Mouse (Mus musculus): ENCODE measurements at regions not wholly inside any gene's neighbourhood (a gene's known extent, or its start where the extent isn't known, plus 50 kb on each side); places are given as distances from the start of the nearest gene placed in this dataset.

- Histone ChIP-seq H3K4me1 (ENCODE audit: control insufficient read depth, insufficient read depth, low read length) (no peaks in the 10 kb centered on the region), H3K4me3 (ENCODE audit: insufficient read depth, low read depth, low read length) (no peak overlapping the region), H3K27me3 (replicated peaks; ENCODE audit: control insufficient read depth, insufficient read depth, low read length) (no peaks in the 10 kb centered on the region), H3K27ac (ENCODE audit: insufficient read depth, low read depth, low read length) (no peak overlapping the region), H3K36me3 (ENCODE audit: control insufficient read depth, insufficient read depth, low read length) (no peaks in the 10 kb centered on the region)
- DNase-seq = peak; percentile 3
- 57% methylated on average over 4 of the region's 4 CpGs for WGBS
- TF ChIP-seq POLR2A (IDR thresholded peaks at IDR 0.05; ENCODE audit: low read depth, low read length) (no peak), CTCF (conservative IDR thresholded peaks at IDR 0.05; ENCODE audit: insufficient read depth, insufficient read length, low read depth, low read length) (no peak)
Observed at GRCm38 (mm10) chrX:167132989-167133395, 76.1 kb downstream of the Tmsb4x start.

GRCm38 (mm10) chrX:167131317-167131716, 77.8 kb downstream of the Tmsb4x start:
- 88% methylated on average over 3 of the region's 3 CpGs for WGBS
- Histone ChIP-seq H3K27me3 (replicated peaks; ENCODE audit: control insufficient read depth, insufficient read depth, low read length) (no peaks in the 10 kb centered on the region), H3K4me1 (ENCODE audit: control insufficient read depth, insufficient read depth, low read length) (no peaks in the 10 kb centered on the region), H3K27ac (ENCODE audit: insufficient read depth, low read depth, low read length) (no peak overlapping the region), H3K4me3 (ENCODE audit: insufficient read depth, low read depth, low read length) (no peak overlapping the region), H3K36me3 (ENCODE audit: control insufficient read depth, insufficient read depth, low read length) (no peaks in the 10 kb centered on the region)
- DNase-seq = no peak
- TF ChIP-seq CTCF (conservative IDR thresholded peaks at IDR 0.05; ENCODE audit: insufficient read depth, insufficient read length, low read depth, low read length) = no peak
- no peak for TF ChIP-seq POLR2A (IDR thresholded peaks at IDR 0.05; ENCODE audit: low read depth, low read length)

GRCm38 (mm10) chrX:167130601-167131000, 78.5 kb downstream of the Tmsb4x start:
- DNase-seq = no peak
- WGBS = 67% methylated on average over 5 of the region's 5 CpGs

GRCm38 (mm10) chrX:167119288-167119687, 89.8 kb downstream of the Tmsb4x start:
- 93% methylated on average over 4 of the region's 4 CpGs for WGBS
- no peak for TF ChIP-seq POLR2A (IDR thresholded peaks at IDR 0.05; ENCODE audit: low read depth, low read length)
- no peak for TF ChIP-seq CTCF (conservative IDR thresholded peaks at IDR 0.05; ENCODE audit: insufficient read depth, insufficient read length, low read depth, low read length)
- no peaks in the 10 kb centered on the region for H3K36me3 ChIP-seq (ENCODE audit: control insufficient read depth, insufficient read depth, low read length)
- H3K4me3 ChIP-seq (ENCODE audit: insufficient read depth, low read depth, low read length) = no peak overlapping the region
- no peaks in the 10 kb centered on the region for H3K27me3 ChIP-seq (replicated peaks; ENCODE audit: control insufficient read depth, insufficient read depth, low read length)
- no peaks in the 10 kb centered on the region for H3K4me1 ChIP-seq (ENCODE audit: control insufficient read depth, insufficient read depth, low read length)
- H3K27ac ChIP-seq (ENCODE audit: insufficient read depth, low read depth, low read length) = no peak overlapping the region
- DNase-seq = no peak

More at GRCm38 (mm10) chrX:167130601-167131000, 78.5 kb downstream of the Tmsb4x start:
- H3K36me3 ChIP-seq (ENCODE audit: control insufficient read depth, insufficient read depth, low read length) = no peaks in the 10 kb centered on the region
- TF ChIP-seq POLR2A (IDR thresholded peaks at IDR 0.05; ENCODE audit: low read depth, low read length) (no peak), CTCF (conservative IDR thresholded peaks at IDR 0.05; ENCODE audit: insufficient read depth, insufficient read length, low read depth, low read length) (no peak)
- H3K27ac ChIP-seq (ENCODE audit: insufficient read depth, low read depth, low read length) = no peak overlapping the region
- no peaks in the 10 kb centered on the region for H3K4me1 ChIP-seq (ENCODE audit: control insufficient read depth, insufficient read depth, low read length)
- no peaks in the 10 kb centered on the region for H3K27me3 ChIP-seq (replicated peaks; ENCODE audit: control insufficient read depth, insufficient read depth, low read length)
- H3K4me3 ChIP-seq (ENCODE audit: insufficient read depth, low read depth, low read length) = no peak overlapping the region

- DNase-seq = no peak
- Histone ChIP-seq H3K27ac (ENCODE audit: insufficient read depth, low read depth, low read length) (no peak overlapping the region), H3K4me3 (ENCODE audit: insufficient read depth, low read depth, low read length) (no peak overlapping the region), H3K4me1 (ENCODE audit: control insufficient read depth, insufficient read depth, low read length) (no peaks in the 10 kb centered on the region), H3K27me3 (replicated peaks; ENCODE audit: control insufficient read depth, insufficient read depth, low read length) (no peaks in the 10 kb centered on the region), H3K36me3 (ENCODE audit: control insufficient read depth, insufficient read depth, low read length) (no peaks in the 10 kb centered on the region)
- WGBS = 96% methylated on average over 1 of the region's 1 CpGs
- TF ChIP-seq POLR2A (IDR thresholded peaks at IDR 0.05; ENCODE audit: low read depth, low read length) (no peak), CTCF (conservative IDR thresholded peaks at IDR 0.05; ENCODE audit: insufficient read depth, insufficient read length, low read depth, low read length) (no peak)
Observed at GRCm38 (mm10) chrX:167115096-167115495, 94.0 kb downstream of the Tmsb4x start.

GRCm38 (mm10) chrX:167111059-167111871, 97.8 kb downstream of the Tmsb4x start:
- TF ChIP-seq POLR2A (IDR thresholded peaks at IDR 0.05; ENCODE audit: low read depth, low read length) (no peak), CTCF (conservative IDR thresholded peaks at IDR 0.05; ENCODE audit: insufficient read depth, insufficient read length, low read depth, low read length) (no peak)
- H3K4me3 ChIP-seq (ENCODE audit: insufficient read depth, low read depth, low read length) = no peak overlapping the region
- H3K27ac ChIP-seq (ENCODE audit: insufficient read depth, low read depth, low read length) = no peak overlapping the region

GRCm38 (mm10) chrX:167108356-167108755, 100.8 kb downstream of the Tmsb4x start:
- no peaks in the 10 kb centered on the region for H3K27me3 ChIP-seq (replicated peaks; ENCODE audit: control insufficient read depth, insufficient read depth, low read length)
- DNase-seq = no peak
- TF ChIP-seq CTCF (conservative IDR thresholded peaks at IDR 0.05; ENCODE audit: insufficient read depth, insufficient read length, low read depth, low read length) (no peak), POLR2A (IDR thresholded peaks at IDR 0.05; ENCODE audit: low read depth, low read length) (no peak)
- WGBS = 70% methylated on average over 6 of the region's 6 CpGs
- H3K36me3 ChIP-seq (ENCODE audit: control insufficient read depth, insufficient read depth, low read length) = no peaks in the 10 kb centered on the region
- no peaks in the 10 kb centered on the region for H3K4me1 ChIP-seq (ENCODE audit: control insufficient read depth, insufficient read depth, low read length)
- H3K4me3 ChIP-seq (ENCODE audit: insufficient read depth, low read depth, low read length) = no peak overlapping the region
- H3K27ac ChIP-seq (ENCODE audit: insufficient read depth, low read depth, low read length) = no peak overlapping the region

More at GRCm38 (mm10) chrX:167111059-167111871, 97.8 kb downstream of the Tmsb4x start:
- H3K4me1 ChIP-seq (ENCODE audit: control insufficient read depth, insufficient read depth, low read length) = no peaks in the 10 kb centered on the region
- H3K36me3 ChIP-seq (ENCODE audit: control insufficient read depth, insufficient read depth, low read length) = no peaks in the 10 kb centered on the region
- DNase-seq = no peak
- 49% methylated on average over 7 of the region's 7 CpGs for WGBS
- no peaks in the 10 kb centered on the region for H3K27me3 ChIP-seq (replicated peaks; ENCODE audit: control insufficient read depth, insufficient read depth, low read length)

Data from kidney, adult 2 months (tissue).